21 mouse cellular contexts compared by ENCODE assay signal in genomic region chr2:158695811-158696210, GRCm38 (mm10). TPM values are rescaled to one million over a fixed set of nuclear protein-coding genes. Genes with fewer than 3 reads are reported as not detected.
DNase-seq lines count a peak whose midpoint lies in the region; ATAC-seq lines count a peak whose summit lies in the region.
"Had no signal": no experiment of that assay in that cellular context is flagged by ENCODE, and none has a peak within 500 bp of the region (broad histone marks: within the 10 kb centered on the region; RNA-seq: fewer than 3 reads in every experiment).

No protein-coding gene starts in this region.

- intact Hi-C loops in heart, postnatal 25 days (cut with DNase I), result loop anchor here (2.0 kb wide), 1 partner anchor 27 kb away; no protein-coding TSS in a partner anchor

- H3K27me3 ChIP-seq in kidney, embryonic 16.5 days (ENCODE audit: insufficient read depth, low read length), result no peaks in the 10 kb centered on the region
- no peaks in the 10 kb centered on the region for H3K27me3 ChIP-seq in midbrain, embryonic 10.5 days (ENCODE audit: low read depth, poor library complexity, severe bottlenecking)
- H3K27me3 ChIP-seq in midbrain, embryonic 13.5 days, result no peaks in the 10 kb centered on the region
- H3K27me3 ChIP-seq: forebrain, embryonic 15.5 days; heart, embryonic 15.5 days had no signal

- 0 out of 2 replicates have a peak, but pooled peaks have one; percentile 39 for ATAC-seq in kidney, embryonic 16.5 days (ENCODE audit: low FRiP score, low TSS enrichment)
- ATAC-seq in midbrain, embryonic 13.5 days, result no peak
- ATAC-seq: forebrain, embryonic 15.5 days; inflammation-experienced regulatory T-cells, adult 6 months had no signal

- H3K27ac ChIP-seq in kidney, embryonic 16.5 days (ENCODE audit: low read length), result no peak overlapping the region
- peak overlapping the region; percentile 63; the same call in 1 of the 2 replicates for H3K27ac ChIP-seq in midbrain, embryonic 10.5 days (replicated peaks)
- no peak overlapping the region for H3K27ac ChIP-seq in midbrain, embryonic 13.5 days
- H3K27ac ChIP-seq: forebrain, embryonic 15.5 days; heart, embryonic 15.5 days had no signal

- H3K4me1 ChIP-seq in kidney, embryonic 16.5 days (ENCODE audit: insufficient read depth, low read length), result peaks cover 3% of the 10 kb centered on the region; the same call in 1 of the 2 replicates
- peaks cover 12% of the 10 kb centered on the region for H3K4me1 ChIP-seq in midbrain, embryonic 10.5 days
- H3K4me1 ChIP-seq in midbrain, embryonic 13.5 days (replicated peaks), result no peaks in the 10 kb centered on the region
- H3K4me1 ChIP-seq: forebrain, embryonic 15.5 days had no signal

- H3K4me2 ChIP-seq in kidney, embryonic 16.5 days (replicated peaks; ENCODE audit: low read depth, low read length), result no peak overlapping the region
- no peak overlapping the region for H3K4me2 ChIP-seq in midbrain, embryonic 13.5 days (replicated peaks)
- H3K4me2 ChIP-seq: forebrain, embryonic 15.5 days; heart, embryonic 15.5 days had no signal

- no peak overlapping the region for H3K9ac ChIP-seq in kidney, embryonic 16.5 days (replicated peaks; ENCODE audit: low read length)
- no peak overlapping the region for H3K9ac ChIP-seq in midbrain, embryonic 13.5 days (replicated peaks)
- H3K9ac ChIP-seq: forebrain, embryonic 15.5 days; heart, embryonic 15.5 days had no signal

- DNase-seq in heart, adult 11 months, result peak; percentile 91
- no peak for DNase-seq in heart, postnatal 25 days (ENCODE audit: low spot score)
- DNase-seq in kidney, adult 9 months, result no peak
- DNase-seq in midbrain, embryonic 10.5 days (ENCODE audit: low spot score), result no peak
- no peak for DNase-seq in frontal cortex, postnatal 25 days (ENCODE audit: low spot score in 2 of 2)
- no peak for DNase-seq in natural killer cell, adult 2 months (ENCODE audit: low spot score in 2 of 2)
- DNase-seq: adrenal gland, postnatal 36 days; cerebellum, adult 18-20 months; cerebellum, postnatal 25 days; kidney, adult 8-10 months; layer of hippocampus, postnatal 36 days; liver; lung, adult 18-20 months; midbrain, embryonic 14.5 days; spleen, adult 18-20 months; thymus, postnatal 36 days had no signal

- 89% methylated on average over 27 of the region's 27 CpGs for WGBS in kidney, embryonic 16.5 days
- 89% methylated on average over 27 of the region's 27 CpGs for WGBS in midbrain, embryonic 10.5 days
- WGBS in midbrain, embryonic 13.5 days, result 86% methylated on average over 27 of the region's 27 CpGs

- no peaks in the 10 kb centered on the region for H3K9me3 ChIP-seq in kidney, embryonic 16.5 days (ENCODE audit: low read length)
- H3K9me3 ChIP-seq in midbrain, embryonic 10.5 days (replicated peaks), result no peaks in the 10 kb centered on the region
- no peaks in the 10 kb centered on the region for H3K9me3 ChIP-seq in midbrain, embryonic 13.5 days
- H3K9me3 ChIP-seq: forebrain, embryonic 15.5 days; heart, embryonic 15.5 days had no signal

- H3K4me3 ChIP-seq in kidney, embryonic 16.5 days (ENCODE audit: low read length), result no peak overlapping the region
- no peak overlapping the region for H3K4me3 ChIP-seq in midbrain, embryonic 10.5 days
- H3K4me3 ChIP-seq in midbrain, embryonic 13.5 days (replicated peaks), result no peak overlapping the region
- H3K4me3 ChIP-seq: forebrain, embryonic 15.5 days; heart, embryonic 15.5 days had no signal

- no peaks in the 10 kb centered on the region for H3K36me3 ChIP-seq in kidney, embryonic 16.5 days (ENCODE audit: insufficient read depth, low read length)
- H3K36me3 ChIP-seq in midbrain, embryonic 10.5 days, result no peaks in the 10 kb centered on the region
- no peaks in the 10 kb centered on the region for H3K36me3 ChIP-seq in midbrain, embryonic 13.5 days
- H3K36me3 ChIP-seq: forebrain, embryonic 15.5 days; heart, embryonic 15.5 days had no signal

RNA-seq across cellular contexts. Expression of gene Ppp1r16b, which starts 30.6 kb away (rescaled TPM):
- 10 to 100 TPM; 15.0 to 15.3 TPM for total RNA-seq in heart, postnatal 25 days (2021)
- 14.1 and 17.7 TPM in 2 replicates for polyA plus RNA-seq in kidney, embryonic 16.5 days (2015; fragmentation: Nextera tagmentation; extraction: Ambion mirVana)
- 3.6 and 3.7 TPM in 2 replicates for polyA plus RNA-seq in midbrain, embryonic 10.5 days (2016; fragmentation: Nextera tagmentation; extraction: Ambion mirVana)
- 8.4 and 8.7 TPM in 2 replicates for polyA plus RNA-seq in midbrain, embryonic 13.5 days (2015; fragmentation: Nextera tagmentation; extraction: Ambion mirVana)
